In genomic region chr1:165018236-165018635, GRCm38 (mm10) we compare ENCODE assay signal across 12 mouse cellular contexts.
DNase-seq lines count a peak whose midpoint lies in the region; ATAC-seq lines count a peak whose summit lies in the region.
"Had no signal": no experiment of that assay in that cellular context is flagged by ENCODE, and none has a peak within 500 bp of the region (broad histone marks: within the 10 kb centered on the region; RNA-seq: fewer than 3 reads in every experiment).

No protein-coding gene starts in this region.

- H3K27ac ChIP-seq in kidney, embryonic 16.5 days (ENCODE audit: low read length) = no peak overlapping the region
- H3K27ac ChIP-seq in forebrain, embryonic 15.5 days (replicated peaks) = peak overlapping the region; percentile 55
- H3K27ac ChIP-seq in intestine, embryonic 16.5 days (ENCODE audit: low read length) = no peak overlapping the region
- peak overlapping the region; percentile 38; the same call in 1 of the 2 replicates for H3K27ac ChIP-seq in neural tube, embryonic 13.5 days (replicated peaks)
- H3K27ac ChIP-seq: lung, embryonic 15.5 days had no signal

- ATAC-seq in kidney, embryonic 16.5 days (ENCODE audit: low FRiP score, low TSS enrichment) = no peak
- peak; percentile 33 for ATAC-seq in forebrain, embryonic 15.5 days (replicated peaks)
- peak; percentile 26; the same call in 1 of the 2 replicates for ATAC-seq in intestine, embryonic 16.5 days
- ATAC-seq in neural tube, embryonic 13.5 days (ENCODE audit: low read depth) = peak; percentile 42; the same call in 1 of the 2 replicates
- no peak for ATAC-seq in inflammation-experienced regulatory T-cells, adult 6 months

- H3K4me3 ChIP-seq in kidney, embryonic 16.5 days (ENCODE audit: low read length) = no peak overlapping the region
- no peak overlapping the region; the same call in 1 of the 2 replicates for H3K4me3 ChIP-seq in forebrain, embryonic 15.5 days
- H3K4me3 ChIP-seq in intestine, embryonic 16.5 days (ENCODE audit: low read length) = no peak overlapping the region
- H3K4me3 ChIP-seq in neural tube, embryonic 13.5 days = no peak overlapping the region

- no peak overlapping the region for H3K9ac ChIP-seq in kidney, embryonic 16.5 days (replicated peaks; ENCODE audit: low read length)
- H3K9ac ChIP-seq in forebrain, embryonic 15.5 days (replicated peaks) = no peak overlapping the region
- no peak overlapping the region for H3K9ac ChIP-seq in intestine, embryonic 16.5 days (ENCODE audit: low read depth, low read length)
- H3K9ac ChIP-seq in neural tube, embryonic 13.5 days = no peak overlapping the region
- H3K9ac ChIP-seq: lung, embryonic 15.5 days had no signal

- H3K4me2 ChIP-seq in kidney, embryonic 16.5 days (replicated peaks; ENCODE audit: low read depth, low read length) = peak overlapping the region; percentile 48
- peak overlapping the region; percentile 45; the same call in 1 of the 2 replicates for H3K4me2 ChIP-seq in forebrain, embryonic 15.5 days (replicated peaks)
- no peak overlapping the region for H3K4me2 ChIP-seq in intestine, embryonic 16.5 days (ENCODE audit: low read depth, low read length)
- peak overlapping the region; percentile 58 for H3K4me2 ChIP-seq in neural tube, embryonic 13.5 days

- peaks cover 4% of the 10 kb centered on the region; the same call in 1 of the 2 replicates for H3K4me1 ChIP-seq in kidney, embryonic 16.5 days (ENCODE audit: insufficient read depth, low read length)
- H3K4me1 ChIP-seq in forebrain, embryonic 15.5 days = peaks cover 8% of the 10 kb centered on the region
- 0 out of 2 replicates have a peak, but pooled peaks cover 2% of the 10 kb centered on the region for H3K4me1 ChIP-seq in intestine, embryonic 16.5 days (ENCODE audit: control insufficient read depth, insufficient read depth, low read length)
- peaks cover 17% of the 10 kb centered on the region for H3K4me1 ChIP-seq in neural tube, embryonic 13.5 days (replicated peaks)
- H3K4me1 ChIP-seq: lung, embryonic 15.5 days had no signal

- 91% methylated on average over 4 of the region's 4 CpGs for WGBS in kidney, embryonic 16.5 days
- 83% methylated on average over 4 of the region's 4 CpGs for WGBS in forebrain, embryonic 15.5 days
- WGBS in intestine, embryonic 16.5 days = 89% methylated on average over 4 of the region's 4 CpGs
- WGBS in neural tube, embryonic 13.5 days = 88% methylated on average over 4 of the region's 4 CpGs

- H3K27me3 ChIP-seq in kidney, embryonic 16.5 days (ENCODE audit: insufficient read depth, low read length) = no peaks in the 10 kb centered on the region
- no peaks in the 10 kb centered on the region for H3K27me3 ChIP-seq in forebrain, embryonic 15.5 days
- no peaks in the 10 kb centered on the region for H3K27me3 ChIP-seq in intestine, embryonic 16.5 days (replicated peaks; ENCODE audit: control insufficient read depth, insufficient read depth, low read length)
- H3K27me3 ChIP-seq in neural tube, embryonic 13.5 days = no peaks in the 10 kb centered on the region
- H3K27me3 ChIP-seq: lung, embryonic 15.5 days had no signal

- H3K9me3 ChIP-seq in kidney, embryonic 16.5 days (ENCODE audit: low read length) = no peaks in the 10 kb centered on the region
- no peaks in the 10 kb centered on the region for H3K9me3 ChIP-seq in forebrain, embryonic 15.5 days
- H3K9me3 ChIP-seq in intestine, embryonic 16.5 days (ENCODE audit: control insufficient read depth, low read length) = no peaks in the 10 kb centered on the region
- H3K9me3 ChIP-seq in neural tube, embryonic 13.5 days = no peaks in the 10 kb centered on the region
- H3K9me3 ChIP-seq: lung, embryonic 15.5 days had no signal

- DNase-seq in kidney, adult 9 months = no peak
- DNase-seq in left cerebral cortex, adult 9 months (ENCODE audit: low spot score in 2 of 2) = no peak
- DNase-seq in embryo, embryonic 10 days (ENCODE audit: low spot score) = no peak
- DNase-seq: adrenal gland, adult 2 months; kidney, postnatal 36 days; thymus, postnatal 36 days had no signal

- no peaks in the 10 kb centered on the region for H3K36me3 ChIP-seq in kidney, embryonic 16.5 days (ENCODE audit: insufficient read depth, low read length)
- no peaks in the 10 kb centered on the region for H3K36me3 ChIP-seq in forebrain, embryonic 15.5 days
- H3K36me3 ChIP-seq in intestine, embryonic 16.5 days (ENCODE audit: control insufficient read depth, insufficient read depth, low read length) = no peaks in the 10 kb centered on the region
- no peaks in the 10 kb centered on the region for H3K36me3 ChIP-seq in neural tube, embryonic 13.5 days
- H3K36me3 ChIP-seq: lung, embryonic 15.5 days had no signal

Comparison
In these comparisons a context has a peak if more than half of its experiments do, and no peak if none do; other contexts are left out.
1. ATAC-seq: peak in forebrain, embryonic 15.5 days (single experiment), intestine, embryonic 16.5 days (single experiment) and neural tube, embryonic 13.5 days (single experiment); none in kidney, embryonic 16.5 days (single experiment) and inflammation-experienced regulatory T-cells, adult 6 months (single experiment).
2. H3K27ac ChIP-seq: peak in forebrain, embryonic 15.5 days (single experiment) and neural tube, embryonic 13.5 days (single experiment); none in kidney, embryonic 16.5 days (single experiment) and intestine, embryonic 16.5 days (single experiment).